Mouse (Mus musculus): Measurements from ENCODE around the gene Rab25. TPM values are rescaled to one million over a fixed set of nuclear protein-coding genes. Genes with fewer than 3 reads are reported as not detected.

The Rab25 gene
- total RNA-seq, 4 experiments from 2014 or later: not detected

- no peak for DNase-seq
Observed at GRCm38 (mm10) chr3:88541622-88542401, 6.3 kb downstream of the Rab25 start.

GRCm38 (mm10) chr3:88540085-88540484 lies 8.0 kb downstream of the Rab25 start:
- DNase-seq: no peak

GRCm38 (mm10) chr3:88539397-88539796 lies 8.7 kb downstream of the Rab25 start:
- no peak for DNase-seq

- DNase-seq: no peak
Observed at GRCm38 (mm10) chr3:88538271-88539145, 9.6 kb downstream of the Rab25 start.

- no peak for DNase-seq
Observed at GRCm38 (mm10) chr3:88537146-88537545, 11.0 kb downstream of the Rab25 start.

- DNase-seq: peak; percentile 82
Observed at GRCm38 (mm10) chr3:88536103-88536930, 11.8 kb downstream of the Rab25 start.

GRCm38 (mm10) chr3:88535527-88535926 lies 12.6 kb downstream of the Rab25 start:
- no peak for DNase-seq

GRCm38 (mm10) chr3:88535005-88535404 lies 13.1 kb downstream of the Rab25 start:
- no peak for DNase-seq

GRCm38 (mm10) chr3:88533706-88534105 lies 14.4 kb downstream of the Rab25 start:
- DNase-seq: no peak

GRCm38 (mm10) chr3:88532689-88533511 lies 15.2 kb downstream of the Rab25 start:
- DNase-seq: no peak

GRCm38 (mm10) chr3:88532299-88532674 lies 15.8 kb downstream of the Rab25 start, which contains the start of gene Mex3a:
Gene Mex3a, plus strand, starts transcription at chr3:88532395.
- DNase-seq: no peak

GRCm38 (mm10) chr3:88531348-88532298 lies 16.5 kb downstream of the Rab25 start:
- peak; percentile 80 for DNase-seq

GRCm38 (mm10) chr3:88530082-88530864 lies 17.8 kb downstream of the Rab25 start:
- DNase-seq: no peak

- no peak for DNase-seq
Observed at GRCm38 (mm10) chr3:88529204-88530000, 18.7 kb downstream of the Rab25 start.

- no peak for DNase-seq
Observed at GRCm38 (mm10) chr3:88528646-88529045, 19.5 kb downstream of the Rab25 start.

- no peak for DNase-seq
Observed at GRCm38 (mm10) chr3:88527565-88527964, 20.5 kb downstream of the Rab25 start.

GRCm38 (mm10) chr3:88526157-88527131 lies 21.7 kb downstream of the Rab25 start:
- peak; percentile 84 for DNase-seq

All from adrenal gland, adult 8-10 months (tissue).